Mouse (Mus musculus) megakaryocyte progenitor cell, adult 5-6 weeks (primary cell): Measurements from ENCODE around the gene Trim2. TPM values are rescaled to one million over a fixed set of nuclear protein-coding genes. Genes with fewer than 3 reads are reported as not detected.
A peak's percentile ranks its signal among the peaks of the same experiment; 100 is the strongest.

Experiments
- ATAC-seq: replicated peaks from 2 replicates; pipeline ENCODE4 v1.8.0; 2016; ENCODE audit warnings: mild to moderate bottlenecking, moderate TSS enrichment, inconsistent platforms; ENCODE audit not compliant: poor library complexity
- total RNA-seq, 2 experiments: library from RNA; stranded (forward) in 1 of 2; stranded (reverse) in 1 of 2; fragments of 157-497, 149-512 nt in 1 of 2; fragments of 200-1000 nt in 1 of 2; gene quantifications; 2 replicates each; pipeline versions ENCODE4 v1.2.3 to v1.2.4; 2015 to 2017

Trim2 gene
- total RNA-seq, 2 experiments from 2014 or later: 0.46 to 1.5 TPM

DNA sequence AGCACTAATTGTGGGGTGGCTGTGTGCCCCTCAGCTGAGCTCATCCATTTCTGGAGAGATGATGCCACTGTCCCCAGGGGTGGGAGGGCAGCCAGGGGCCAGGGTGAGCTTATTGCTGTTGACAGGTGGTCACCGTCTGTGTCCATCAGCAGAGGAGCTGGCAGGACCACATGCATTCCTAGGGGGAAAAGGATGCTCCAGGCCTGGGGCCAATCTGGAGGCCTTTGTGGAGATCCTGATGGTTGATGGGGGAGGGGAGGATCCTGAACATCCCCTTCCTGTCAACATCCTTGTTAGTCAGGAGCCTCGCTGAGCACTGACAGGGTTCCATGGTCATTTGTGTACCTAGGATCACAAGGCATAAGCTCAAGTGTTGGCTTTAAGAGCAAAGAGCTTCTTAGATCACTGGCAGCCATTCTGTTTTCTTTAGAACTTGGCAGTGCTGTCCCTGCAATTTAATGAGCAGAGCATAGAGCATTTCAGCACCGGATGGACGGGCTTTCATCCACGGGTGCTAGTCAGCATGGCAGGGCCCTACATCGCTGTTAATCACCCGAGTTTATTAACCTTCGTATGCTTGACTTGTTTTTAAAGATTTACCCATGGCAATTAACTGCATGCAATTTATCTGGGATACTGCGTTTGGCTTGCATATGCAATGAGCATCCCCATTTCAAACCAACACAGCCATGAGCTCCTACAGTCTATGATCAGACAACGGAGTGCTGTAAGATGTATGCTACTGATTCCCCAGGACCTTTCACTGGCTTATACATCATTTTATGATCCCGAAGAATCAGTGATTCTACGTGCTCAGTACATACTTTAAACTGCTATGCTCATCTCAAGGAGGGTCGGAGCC lies 105.9 kb downstream of the Trim2 start:
- ATAC-seq: no peak

DNA sequence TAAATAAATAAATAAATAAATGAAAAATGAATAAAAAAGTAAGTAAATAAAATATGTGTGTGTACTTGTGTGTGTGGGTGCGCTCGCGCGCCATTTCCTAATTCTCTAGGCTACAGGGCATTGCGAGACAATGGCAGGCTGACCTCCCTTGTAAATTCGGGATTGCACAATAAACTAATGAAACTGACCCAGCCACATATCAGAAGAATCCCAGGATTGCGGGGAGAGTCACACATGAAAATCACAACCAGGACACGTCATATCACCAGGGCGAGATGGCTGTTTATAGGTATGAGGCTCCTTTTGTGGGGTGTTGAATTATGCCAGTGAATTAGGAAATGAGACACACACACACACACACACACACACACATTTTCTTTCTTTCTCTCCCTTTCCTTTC lies 107.2 kb downstream of the Trim2 start:
- ATAC-seq: no peak

DNA sequence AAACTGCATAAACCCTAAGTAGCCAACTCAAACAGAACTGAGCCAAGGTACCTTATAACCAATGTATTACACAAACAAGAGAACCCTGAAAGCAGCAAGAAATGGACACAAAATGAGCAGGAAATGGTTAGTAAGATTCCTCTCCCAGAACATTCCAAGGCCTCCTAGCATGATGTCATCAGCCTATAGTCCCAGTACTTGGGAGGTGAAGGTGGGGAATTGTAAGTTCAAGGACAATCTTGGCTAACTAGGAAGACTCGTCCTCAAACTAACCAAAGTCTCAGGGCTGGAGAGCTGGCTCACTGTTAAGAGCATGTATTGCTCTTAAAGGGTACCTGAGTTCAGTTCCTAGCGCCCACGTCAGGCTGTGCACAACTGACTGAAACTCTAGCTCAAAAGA lies 108.4 kb downstream of the Trim2 start:
- ATAC-seq: no peak

DNA sequence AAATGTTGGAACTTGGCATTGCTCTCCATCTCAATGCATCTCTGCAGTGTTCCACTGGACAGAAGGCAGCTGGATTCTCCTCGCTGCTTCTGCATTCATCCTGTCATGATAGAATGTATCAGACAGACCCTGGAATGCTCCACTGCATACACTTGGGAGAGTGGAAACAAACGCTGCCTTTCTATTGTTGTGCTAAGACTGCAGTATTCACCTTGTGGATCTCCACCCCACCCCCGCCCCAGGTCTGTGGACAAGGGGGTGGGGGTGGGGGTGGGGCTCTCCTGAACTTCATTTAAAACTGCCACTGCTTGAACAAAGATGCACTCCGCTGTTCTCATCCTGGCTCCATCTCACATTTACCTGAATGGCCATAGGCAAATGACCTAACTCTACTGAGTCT lies 112.8 kb downstream of the Trim2 start:
- no peak for ATAC-seq

DNA sequence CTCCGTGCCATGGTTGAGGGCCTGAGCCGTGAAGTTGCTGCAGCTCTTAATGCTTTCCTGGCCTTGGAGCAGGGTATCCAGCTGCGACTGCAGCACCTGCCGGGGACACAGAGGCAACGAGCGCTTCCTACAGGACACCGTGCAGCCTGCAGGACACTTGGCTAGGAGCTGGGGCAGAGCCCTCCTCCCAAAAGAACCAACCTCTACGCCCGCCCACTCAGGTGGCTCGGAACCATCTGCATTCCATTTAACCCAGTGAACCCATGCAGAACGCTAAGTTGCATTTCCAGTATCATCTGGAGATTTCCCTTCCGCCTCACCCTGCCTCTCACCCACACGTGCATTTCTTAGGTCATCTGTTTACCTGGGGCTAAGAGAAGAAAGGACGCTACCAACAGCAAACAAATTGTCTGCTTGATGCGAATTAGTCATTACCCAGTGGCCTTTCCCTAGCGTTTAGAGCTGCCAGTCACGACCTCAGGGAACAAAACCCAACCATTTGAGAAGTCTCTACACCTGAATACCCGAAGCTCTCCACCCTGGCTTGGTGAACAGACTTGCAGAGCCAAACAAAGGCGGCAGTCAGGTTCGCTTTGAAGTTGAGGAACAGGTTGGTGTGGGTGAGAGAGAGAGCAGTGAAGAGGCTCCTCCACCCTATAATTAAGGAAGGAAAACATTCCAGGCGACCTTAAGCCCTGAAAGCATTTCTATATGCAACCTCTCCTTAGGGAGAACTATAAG lies 115.4 kb downstream of the Trim2 start:
- no peak for ATAC-seq

DNA sequence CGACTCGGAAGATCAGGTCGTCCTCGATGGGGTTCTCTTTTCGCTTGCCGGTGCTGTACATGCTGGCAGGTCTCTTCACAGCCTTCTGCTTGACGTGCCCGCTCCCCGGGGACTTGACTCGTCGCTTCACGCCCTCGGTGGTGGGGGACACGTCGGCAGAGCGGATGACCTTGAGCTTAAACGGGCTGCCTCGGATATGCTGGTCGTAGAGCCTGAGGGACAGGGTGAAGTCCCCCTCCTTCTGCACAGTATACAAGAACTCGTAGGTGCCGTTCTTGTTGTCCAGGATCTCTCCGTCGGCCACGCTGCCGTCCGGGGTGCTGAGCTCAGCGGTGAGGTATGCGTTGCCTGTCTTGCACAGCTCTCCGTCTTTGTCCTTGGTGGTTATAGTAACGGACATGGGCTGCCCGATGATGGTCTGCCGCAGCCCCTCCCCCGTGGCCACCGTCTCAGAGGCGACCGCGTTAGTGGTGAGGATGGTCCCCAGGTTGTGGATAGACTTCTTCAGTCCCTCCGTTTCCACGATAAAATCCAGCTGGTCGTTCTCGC lies 116.1 kb downstream of the Trim2 start:
- ATAC-seq: peak; percentile 65

DNA sequence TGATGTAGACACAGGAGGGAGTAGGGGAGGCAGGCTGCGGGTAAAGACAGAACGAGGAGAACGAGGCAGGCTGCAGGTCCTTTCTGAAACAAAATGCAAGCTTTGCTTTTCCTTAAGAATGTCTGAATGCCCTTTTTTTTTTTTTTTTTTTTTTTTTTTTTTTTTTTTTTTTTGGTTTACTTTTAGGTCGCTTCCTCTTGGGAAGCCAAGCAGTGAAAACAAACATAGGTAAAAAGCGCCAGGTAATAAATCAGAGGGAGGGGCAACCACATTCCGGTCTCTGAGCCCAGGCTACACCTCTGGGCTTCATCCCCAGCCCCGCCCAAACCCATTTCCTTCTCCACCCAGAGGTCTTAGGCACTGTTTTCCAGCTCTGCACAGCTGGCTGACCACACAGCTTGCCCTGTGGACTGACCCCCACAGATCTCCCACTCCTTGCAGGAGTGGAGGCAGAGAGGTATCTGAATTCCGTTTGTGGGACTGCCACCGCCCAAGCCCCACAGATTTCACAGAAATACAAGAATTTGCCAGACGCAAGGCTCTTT lies 117.0 kb downstream of the Trim2 start:
- no peak for ATAC-seq

DNA sequence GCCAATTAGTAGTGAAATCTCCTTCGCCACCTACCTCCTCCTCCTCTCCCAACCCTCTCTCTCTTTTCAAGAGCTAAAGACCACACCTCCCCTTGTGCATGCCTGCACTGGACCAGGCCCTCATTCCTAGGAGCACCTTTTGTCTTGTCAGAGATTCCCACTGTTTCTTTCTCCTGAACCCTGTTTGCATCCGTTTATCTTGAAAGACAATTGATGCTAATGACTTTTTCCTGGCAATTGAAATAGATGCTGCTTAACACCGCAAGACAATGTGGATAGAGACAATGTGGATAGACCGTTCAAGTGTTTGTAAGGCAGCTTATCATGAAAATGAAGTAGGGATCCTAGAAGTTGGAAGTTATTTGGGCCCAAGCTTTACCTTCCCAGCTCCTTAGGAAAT lies 125.0 kb downstream of the Trim2 start:
- no peak for ATAC-seq

DNA sequence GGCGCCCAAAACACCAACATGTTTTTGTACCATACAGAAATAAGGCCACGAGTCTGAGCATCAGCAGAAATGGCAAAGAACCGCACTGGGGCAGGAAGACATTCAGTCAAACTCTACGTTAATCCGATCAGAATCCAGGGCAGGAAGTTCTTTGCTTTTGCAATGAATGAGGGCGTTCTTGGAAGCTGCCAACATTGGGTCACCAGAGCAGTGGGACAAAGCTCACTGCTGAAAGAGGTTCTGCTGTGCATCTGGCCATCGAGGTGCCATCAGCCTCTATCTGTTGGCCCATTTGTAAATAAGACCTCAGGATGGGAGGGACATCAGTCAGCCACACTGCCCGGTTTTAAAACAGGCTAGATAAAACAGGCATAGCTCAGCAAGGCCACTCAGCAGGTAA lies 125.6 kb downstream of the Trim2 start:
- ATAC-seq: no peak

DNA sequence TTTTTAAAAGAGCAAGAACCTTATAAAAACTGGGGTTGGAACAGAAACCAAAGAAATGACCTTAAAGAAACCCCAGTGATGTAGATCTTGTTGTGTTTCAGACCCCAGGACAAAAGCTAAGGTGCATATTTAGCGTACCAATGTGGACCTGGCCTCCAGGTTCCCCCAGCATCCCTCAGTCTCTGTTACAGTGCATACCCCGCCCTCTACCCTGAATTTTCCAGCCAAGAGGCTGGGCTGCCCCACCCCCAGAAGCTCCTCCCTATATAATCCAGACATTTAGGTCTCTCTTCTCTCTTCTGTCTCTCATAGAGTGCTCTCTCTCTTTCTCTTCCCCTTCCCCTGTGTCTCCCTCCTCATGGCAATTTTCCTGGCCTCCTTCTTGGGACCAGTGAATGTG lies 126.4 kb downstream of the Trim2 start:
- ATAC-seq: no peak

DNA sequence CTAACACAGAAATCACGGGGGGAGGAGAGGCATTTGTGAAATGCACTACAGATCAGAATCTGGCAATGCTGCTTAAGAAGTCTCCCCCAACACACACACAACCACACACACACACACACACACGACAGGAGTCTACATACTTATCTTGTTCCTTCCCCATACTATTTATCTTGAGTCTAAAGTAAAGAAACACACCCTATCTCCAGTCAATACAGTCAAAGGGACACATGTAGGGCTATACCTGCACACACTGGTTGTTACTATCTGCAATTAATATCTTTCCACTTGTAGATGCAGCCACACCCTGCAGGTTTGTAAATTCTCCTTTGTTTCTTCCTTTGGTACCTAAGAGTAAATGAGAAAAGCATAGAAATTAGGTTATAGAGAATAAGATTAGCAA lies 128.8 kb downstream of the Trim2 start:
- no peak for ATAC-seq

DNA sequence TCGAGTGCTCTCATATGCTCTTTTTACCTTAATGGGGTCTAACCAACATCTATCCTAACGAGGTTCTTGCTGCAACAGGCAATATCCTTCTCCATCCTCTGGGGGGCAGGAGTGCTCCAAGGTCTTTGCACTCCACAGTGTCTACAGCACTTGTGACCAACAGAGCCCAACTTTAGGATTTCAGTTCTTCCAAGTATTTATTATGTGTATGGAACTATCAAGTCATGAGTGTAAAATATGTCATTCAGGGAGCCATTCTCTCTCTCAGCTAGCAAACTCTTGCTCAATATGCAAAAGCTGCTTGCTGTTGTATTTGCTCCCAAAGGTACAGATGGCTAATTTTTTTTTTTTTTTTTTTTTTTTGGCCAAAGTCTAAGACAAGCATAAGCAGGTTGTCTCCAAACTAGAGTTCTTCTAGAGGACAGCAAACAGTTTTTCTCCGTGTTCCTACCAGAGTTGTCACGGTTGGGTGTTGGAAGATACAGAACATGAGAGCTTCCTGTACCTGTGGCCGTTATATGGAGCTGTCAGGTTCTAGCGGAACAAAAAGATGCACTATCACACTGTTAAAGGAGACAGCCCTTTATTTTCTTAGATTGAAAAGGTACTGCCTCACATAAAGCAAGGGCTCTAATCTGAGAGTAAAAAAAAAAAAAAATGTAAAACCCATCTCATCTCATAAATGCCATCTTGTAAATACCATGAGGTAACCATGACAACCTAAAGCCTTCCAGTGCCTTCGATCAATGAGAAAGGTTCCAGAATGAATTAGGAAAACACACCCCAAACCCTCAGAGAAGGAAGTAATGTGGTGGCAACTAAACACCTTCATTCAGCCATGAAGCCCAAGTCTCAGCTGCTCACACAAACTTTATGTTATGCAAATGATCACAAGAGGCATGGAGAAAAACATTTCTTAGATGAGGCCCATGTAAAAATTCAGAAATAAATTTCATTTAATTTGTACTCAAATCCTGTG lies 131.1 kb downstream of the Trim2 start:
- ATAC-seq: peak; percentile 98

DNA sequence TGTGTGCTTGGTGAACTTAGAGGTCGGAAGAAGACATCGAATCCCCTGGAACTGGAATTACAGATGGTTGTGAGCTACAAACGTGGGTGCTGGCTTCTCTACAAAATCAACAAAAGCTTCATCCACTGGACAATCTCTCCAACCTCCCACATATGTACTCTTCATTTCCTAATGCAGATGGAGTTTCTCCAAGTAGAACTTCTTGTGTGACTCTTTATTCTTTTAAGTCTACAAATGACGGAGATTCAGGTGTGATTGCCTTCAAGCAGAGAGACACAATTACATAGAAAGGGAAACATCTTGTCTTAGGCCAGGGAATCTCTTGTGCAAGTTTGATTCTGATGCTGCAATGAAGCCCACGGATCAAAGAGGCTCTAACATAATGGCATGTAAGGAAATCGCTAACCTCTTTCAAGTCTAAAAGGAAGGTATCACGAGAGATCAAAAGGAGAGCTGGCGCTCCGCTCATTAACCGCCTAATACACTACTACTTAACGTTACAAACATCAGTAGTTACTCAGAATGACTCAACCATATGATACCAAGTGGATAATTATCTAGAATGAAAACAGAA lies 133.0 kb downstream of the Trim2 start, which contains the start of gene Gm6525:
TSS of gene Gm6525 (plus strand) at position 524 of the 574 bp plus-strand sequence.
- ATAC-seq: no peak

DNA sequence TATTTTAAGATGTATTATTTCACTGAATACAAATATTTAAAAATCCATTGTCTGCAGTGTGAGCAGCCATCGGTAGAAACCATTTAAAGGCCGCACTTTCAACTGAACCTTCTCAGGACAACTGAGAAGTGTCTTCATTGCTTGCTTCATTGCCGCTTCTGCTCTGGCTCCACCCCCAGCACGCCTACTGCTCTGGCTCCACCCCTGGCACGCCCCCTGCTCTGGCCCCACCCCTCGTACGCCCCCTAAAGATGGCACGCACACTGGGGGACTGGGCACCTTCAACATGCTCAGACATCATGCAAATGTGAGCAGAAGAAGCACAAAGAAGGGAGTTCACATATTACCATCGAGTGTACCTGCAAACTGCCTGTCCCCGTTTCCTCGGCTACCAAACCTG lies 134.3 kb downstream of the Trim2 start:
- 0 out of 2 replicates have a peak, but pooled peaks have one; percentile 38 for ATAC-seq

DNA sequence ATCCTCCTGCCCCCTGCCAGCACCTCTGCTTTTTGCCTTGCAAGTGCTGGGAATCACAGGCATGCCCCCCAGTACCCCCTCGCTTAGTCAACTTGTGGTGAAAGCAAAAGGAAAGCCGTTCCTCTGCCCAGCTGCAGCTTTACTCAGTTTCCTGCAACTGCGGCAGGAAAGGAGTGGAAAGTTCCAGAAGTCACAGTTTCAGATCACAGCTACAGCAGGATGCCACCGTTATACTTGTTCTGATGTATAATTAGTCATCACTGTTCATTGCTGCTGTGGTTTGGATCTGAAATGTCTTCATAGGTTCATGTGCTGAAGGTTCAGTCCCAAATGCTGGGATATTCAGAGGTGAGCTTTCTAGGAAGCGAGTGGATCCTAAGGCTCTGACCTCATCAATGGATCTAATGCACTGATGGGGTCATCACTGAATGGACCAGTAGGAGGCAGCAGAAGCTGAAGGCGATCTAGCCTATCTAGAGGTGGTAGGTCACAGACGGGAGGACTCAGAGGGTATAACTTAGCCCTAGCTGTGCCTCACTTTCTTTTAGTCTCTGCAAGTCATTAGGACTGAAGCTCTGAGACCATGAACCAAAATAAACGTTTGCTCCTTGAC lies 137.2 kb downstream of the Trim2 start:
- peak; percentile 59 for ATAC-seq

DNA sequence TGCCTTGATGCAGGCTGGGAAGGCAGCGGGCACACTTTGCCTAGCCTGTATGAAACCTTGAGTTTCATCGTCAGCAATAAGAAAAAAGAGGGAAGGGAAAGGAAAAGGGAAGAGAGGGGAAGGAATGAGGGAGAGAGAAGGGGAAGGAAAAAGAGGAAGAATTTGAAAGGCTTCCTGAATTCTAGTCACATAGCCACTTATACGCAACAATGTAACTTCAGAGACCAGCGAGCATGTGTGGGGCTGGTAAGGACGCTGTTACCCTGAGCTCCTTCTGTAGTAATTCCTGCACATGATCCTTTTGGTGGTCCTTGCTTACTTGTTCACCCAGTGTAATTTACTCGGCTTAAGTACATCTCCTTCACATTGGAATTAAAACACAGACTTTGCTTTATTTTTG lies 137.7 kb downstream of the Trim2 start:
- peak; percentile 74 for ATAC-seq

DNA sequence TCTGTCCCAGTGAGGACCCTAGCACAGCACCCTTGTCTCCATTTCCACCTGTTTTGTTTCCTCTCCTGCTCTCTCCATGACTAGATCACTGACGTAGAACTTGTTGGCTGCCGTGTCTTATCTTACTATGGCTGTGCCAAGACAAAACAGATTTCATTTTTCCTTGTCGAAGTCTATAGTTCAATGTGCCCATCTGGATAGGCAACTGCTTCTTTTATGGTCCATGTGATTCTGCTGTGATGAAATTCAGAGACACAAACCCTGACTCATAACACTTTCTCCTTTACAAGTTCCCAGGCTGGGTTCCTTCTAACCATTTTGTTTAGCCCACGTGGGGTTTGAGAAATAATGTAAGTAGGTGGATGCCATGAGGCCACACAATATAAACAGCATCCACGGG lies 140.6 kb downstream of the Trim2 start:
- no peak for ATAC-seq

DNA sequence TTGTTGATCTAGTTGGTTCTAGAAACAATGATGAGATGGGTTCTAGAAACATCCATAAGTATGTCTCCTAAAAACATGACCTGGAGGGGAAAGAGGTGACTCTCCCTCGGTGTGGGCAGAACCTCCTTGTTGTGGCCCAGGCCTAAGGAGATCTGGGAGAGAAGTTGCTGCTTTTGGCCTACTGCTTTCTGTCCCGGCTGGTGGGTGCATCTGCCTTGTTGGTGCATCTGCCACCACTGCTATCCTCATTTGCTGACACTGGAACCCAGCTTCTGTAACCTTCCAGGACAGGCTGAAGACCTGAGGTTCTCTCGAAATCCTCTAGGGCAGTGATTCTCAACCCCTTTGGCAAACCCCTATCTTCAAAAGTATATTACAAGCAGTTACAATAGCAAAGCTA lies 141.3 kb downstream of the Trim2 start:
- no peak for ATAC-seq

DNA sequence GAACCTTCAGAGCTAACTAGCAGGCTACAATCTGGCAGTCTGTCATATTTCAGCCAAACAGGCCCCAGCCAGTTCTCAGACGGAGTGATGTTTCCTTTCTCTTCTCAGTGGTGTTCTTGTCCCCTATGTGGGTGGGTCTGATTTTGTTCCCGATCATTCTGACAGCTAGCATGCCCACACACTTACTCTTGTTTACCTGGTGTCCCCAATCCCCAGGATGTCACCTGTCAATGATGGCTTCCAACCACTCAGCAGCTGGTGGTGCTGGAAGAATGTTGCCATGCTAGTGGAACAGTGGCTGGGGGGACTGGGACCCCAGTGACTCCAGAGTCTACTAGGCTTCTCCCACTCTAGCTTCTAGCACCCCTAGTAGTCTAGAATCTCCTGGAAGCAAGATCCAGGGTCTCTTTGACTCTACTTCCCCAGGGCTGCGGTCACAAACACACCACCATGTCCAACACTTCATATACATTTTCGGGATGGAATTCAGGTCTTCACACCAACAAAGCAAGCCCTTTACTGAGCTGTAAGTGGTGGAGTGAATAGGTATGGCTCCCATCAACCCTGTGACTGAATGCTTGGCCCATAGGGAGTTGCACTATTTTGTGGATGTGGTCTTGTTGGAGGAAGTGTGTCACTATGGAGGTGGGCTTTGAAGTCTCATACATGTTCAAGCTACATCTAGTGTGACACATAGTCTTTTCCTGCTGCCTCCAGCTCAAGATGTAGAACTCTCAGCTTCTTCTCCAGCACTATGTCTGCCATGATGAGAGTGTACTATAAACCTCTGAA lies 148.9 kb downstream of the Trim2 start:
- no peak for ATAC-seq
